Mouse (Mus musculus): ENCODE measurements around the gene Rps11.

DNA sequence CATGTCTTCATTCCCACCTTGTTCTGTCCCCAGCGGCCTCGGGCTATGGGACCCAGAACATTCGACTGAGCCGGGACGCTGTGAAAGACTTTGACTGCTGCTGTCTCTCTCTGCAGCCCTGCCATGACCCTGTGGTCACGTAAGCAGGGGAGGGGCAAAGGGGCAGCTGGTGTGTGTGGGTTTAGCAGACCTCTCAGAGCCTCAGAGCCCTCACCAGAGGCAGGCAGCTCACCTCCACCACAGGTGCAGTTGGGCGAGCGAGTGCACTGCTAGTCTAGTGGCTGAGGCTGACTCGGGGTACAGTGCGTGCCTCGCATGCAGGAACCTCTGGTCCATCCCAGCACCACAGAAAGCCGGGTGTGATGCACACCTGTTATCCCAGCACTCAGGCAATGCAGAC, 50.3 kb downstream of the Rps11 start:
- no peak for TF ChIP-seq CTCF (conservative IDR thresholded peaks at IDR 0.05; ENCODE audit: insufficient read depth, insufficient read length, low read depth, low read length)
- TF ChIP-seq POLR2A (IDR thresholded peaks at IDR 0.05; ENCODE audit: low read depth, low read length), result no peak

All from kidney, adult 2 months (tissue).